Mouse (Mus musculus): ENCODE measurements around the gene Hemk1.

DNA sequence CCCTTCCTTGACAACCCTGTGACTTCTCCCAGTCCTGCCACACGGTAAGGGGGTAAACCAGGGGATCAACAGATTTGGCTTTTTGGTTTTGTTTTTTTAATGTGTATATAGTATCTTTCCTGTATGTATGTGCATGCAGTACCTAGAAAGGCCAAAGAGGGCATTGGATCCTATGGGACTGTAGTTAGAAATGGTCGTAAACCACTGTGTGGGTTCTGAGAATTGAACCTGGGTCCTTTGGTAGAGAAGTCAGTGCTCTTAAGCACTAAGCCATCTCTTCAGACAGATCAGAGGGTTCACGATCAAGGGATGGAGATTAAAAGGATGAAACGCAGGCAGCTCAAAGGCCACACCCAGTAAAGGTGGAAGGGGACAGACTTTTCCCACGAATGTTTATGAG, 3.1 kb downstream of the Hemk1 start:
- TF ChIP-seq CTCF (IDR thresholded peaks at IDR 0.05; ENCODE audit: control insufficient read depth, insufficient read depth, insufficient replicate concordance, low read depth, low read length) (no peak), POLR2A (IDR thresholded peaks at IDR 0.05; ENCODE audit: control insufficient read depth, low read depth, low read length) (no peak)

Measured in testis, adult 2 months (tissue).